Mouse (Mus musculus) T-helper 1 cell (primary cell): ENCODE results near the gene Gm3376.
"Not testable (repeated sequence)": the region's sequence is repeated elsewhere in the genome, so short reads cannot be mapped to it uniquely, and the experiment has no call there.

Experiments
- in situ Hi-C: fragments of 300-600 bp; cut with MboI, MseI; formaldehyde crosslinking; loops from one replicate; pipeline ENCODE4 v1.15.1; 2025; ENCODE audit warnings: high pct_unique_total_duplicates

Gene Gm3376

DNA sequence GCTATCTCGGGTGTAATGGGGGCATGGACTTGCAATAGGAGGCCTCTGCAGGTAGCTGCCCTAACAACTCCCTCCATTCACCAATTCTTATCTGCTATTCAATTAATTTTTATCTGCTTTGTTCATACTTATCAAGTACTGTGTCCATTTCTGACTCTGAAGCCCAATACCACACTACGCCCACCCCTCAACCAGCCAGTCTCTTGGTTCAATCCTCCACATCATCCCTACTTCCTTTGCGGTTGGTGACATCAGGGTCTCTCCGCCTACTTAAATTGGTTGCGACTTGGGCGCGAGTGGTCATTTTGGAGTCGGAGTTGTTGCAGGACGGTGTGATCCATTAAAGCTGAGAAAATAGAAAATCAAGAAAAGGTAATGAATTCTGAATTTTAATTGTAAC is at the start of gene Gm3376:
Gene Gm3376, plus strand, starts transcription at position 301 of the 400 bp plus-strand sequence.
- in situ Hi-C loops, result not testable (repeated sequence)
